Mouse (Mus musculus) liver (tissue): ENCODE results near the gene Rhox7a.
"Not testable (repeated sequence)": the region's sequence is repeated elsewhere in the genome, so short reads cannot be mapped to it uniquely, and the experiment has no call there.

Experiments used
- DNase-seq: peaks from one replicate; pipeline ENCODE4 v3.0.0-alpha.2; 2020; ENCODE audit warnings: mixed read lengths

Rhox7a gene

DNA sequence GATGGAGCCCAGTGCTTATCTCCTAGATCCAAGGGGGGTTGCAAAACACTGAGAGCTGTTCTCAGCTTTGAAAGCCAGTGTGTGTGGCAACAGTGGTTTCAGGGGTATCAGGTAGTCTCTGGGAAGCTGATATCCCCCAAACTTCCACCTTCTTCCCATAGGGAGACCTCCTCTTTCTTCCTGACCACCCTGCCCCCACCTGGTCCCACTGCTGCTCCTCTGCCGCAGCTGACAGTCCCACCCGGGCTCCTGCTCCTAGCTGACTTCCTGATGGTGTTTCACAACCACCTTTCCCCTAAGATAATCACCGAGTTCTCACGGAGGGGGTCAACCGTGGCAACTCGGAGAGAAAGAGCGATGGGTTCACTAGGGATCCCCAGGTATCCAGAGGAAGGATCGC, at the start of gene Rhox7a:
Rhox7a (plus strand) TSS at position 301 of the 400 bp plus-strand sequence.
- not testable (repeated sequence) for DNase-seq

DNA sequence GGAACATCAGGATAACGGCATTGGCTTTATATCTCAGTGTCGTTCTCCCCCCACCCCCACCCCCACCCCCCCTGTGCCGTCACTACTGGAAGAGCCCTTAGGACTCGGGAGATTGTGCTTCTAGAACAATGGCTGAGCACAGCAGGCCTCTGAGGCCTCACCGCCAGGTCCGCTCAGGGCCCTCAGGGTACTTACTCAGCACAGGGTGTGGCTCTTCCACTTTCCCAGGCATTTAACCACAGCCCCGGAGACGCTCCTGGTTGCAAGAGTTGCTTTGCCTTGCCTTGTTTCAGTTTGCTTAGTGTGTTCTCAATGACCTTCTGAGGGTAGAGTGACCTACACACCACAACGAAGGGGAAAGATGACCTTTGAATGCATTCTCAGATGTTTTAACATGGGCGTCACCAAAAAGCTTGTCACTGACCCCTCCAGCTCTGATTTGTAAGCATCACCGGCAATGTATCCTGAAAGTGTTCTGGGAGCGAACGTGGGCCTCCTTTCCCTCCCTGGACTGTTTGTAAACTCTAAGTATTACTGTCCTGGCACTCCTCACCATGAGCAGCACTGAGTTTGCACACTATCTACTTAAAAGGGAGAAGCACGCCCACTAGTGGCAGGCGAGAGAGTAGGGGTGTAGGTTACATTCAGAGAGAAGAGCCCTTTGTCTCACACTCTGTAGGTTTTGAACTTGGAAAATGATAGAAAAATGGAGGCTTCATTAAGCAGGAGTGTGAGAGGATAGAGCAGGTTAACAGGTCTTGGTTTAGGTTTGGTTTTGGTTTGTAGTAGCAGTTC, 24.0 kb upstream of the Rhox7a start:
- no peak for DNase-seq

DNA sequence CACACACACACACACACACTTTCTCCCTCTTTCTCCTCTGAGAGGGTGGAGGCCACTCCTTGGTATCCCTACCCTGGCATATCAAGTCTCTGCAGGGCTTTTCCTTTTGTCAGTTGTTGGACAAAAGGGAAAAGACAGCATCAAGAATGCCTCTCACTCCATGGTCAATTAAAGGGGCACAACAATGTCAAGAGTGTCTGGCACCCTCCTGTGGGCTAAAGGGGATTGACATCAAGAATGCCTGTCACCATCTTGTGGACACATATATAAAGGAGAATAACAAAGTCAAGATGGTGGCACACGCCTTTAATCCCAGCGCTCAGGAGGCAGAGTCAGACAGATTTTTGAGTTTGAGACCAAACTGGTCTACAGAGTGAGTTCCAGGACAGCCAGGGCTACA, 22.1 kb upstream of the Rhox7a start:
- no peak for DNase-seq

DNA sequence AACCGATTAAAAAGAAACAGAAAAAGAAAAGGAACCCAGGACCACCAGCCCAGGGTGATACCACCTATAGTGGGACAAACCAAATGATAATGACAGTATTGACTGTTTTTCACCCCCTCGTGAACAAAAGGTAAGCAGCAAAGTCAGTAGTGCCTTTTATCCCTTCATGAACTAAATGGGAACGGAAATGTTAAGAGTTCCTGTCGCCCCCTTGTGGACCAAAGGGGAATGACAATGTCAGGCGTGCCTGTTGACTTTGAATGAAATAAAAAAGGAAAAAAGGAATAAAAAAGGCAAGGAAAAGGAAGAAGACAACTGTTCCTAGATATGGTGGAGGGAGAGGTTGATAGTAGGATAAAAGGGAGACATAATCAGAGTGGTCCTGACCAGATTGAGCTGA, 20.3 kb upstream of the Rhox7a start:
- peak; percentile 16 for DNase-seq

DNA sequence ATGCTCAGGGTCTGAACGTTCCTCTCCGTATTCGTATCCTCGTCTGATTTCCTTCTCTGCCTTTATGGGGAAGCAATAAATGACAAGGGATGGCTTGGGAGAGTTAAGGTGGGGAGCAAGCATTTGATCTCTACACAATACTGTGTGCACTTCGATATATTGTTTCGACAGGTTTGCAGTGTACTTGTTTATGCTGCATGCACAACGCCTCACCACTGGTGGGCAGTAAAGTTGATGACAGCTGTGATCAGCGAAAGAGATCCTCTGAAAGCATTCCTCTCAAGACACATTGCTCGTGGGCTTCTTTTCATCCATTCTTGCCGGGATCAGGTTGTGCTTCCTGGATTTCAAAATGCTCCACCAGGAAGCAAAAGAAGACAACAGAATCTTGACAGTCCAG, 15.8 kb upstream of the Rhox7a start:
- no peak for DNase-seq

DNA sequence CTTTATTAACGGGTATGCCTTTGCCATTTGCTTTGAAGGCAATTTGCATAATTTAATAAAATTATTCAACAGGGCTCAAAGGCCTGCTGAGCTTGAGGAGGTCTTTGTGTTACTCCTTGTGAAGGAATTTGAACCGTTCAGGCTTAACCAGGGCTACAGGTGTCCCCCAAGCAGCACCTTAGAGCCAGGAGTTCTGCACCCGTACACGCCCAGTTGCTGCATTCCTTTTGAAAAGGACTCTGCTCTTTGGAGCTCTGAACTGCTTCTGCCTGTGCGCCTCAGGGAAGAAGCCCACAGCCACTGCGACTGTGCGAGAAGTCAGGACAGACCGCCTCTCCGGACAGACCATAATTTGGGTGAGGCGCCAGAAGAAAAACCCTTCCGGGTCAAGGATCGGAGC, 4.9 kb upstream of the Rhox7a start, which contains the start of gene Rhox6:
Rhox6 (plus strand) TSS at position 301 of the 400 bp plus-strand sequence.
- not testable (repeated sequence) for DNase-seq

DNA sequence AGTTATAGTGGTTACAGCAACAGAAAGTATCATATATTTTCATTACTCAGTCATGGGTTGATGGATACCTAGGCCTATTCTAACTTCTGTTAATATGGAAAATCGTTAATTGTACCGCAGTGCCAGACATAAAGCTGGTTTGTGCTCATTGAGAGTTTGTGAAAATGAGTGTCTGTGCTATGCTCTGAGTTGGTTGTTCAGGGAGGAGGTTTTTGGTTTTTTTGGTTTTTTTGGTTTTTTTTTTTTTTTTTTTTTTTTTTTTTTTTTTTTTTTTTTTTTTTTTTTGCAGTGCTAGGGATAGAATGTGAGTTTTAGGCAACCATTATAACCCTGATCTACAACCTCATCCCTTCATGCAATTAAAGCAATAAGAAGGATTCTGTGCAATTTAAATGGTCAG, 40.2 kb downstream of the Rhox7a start:
- DNase-seq: no peak

DNA sequence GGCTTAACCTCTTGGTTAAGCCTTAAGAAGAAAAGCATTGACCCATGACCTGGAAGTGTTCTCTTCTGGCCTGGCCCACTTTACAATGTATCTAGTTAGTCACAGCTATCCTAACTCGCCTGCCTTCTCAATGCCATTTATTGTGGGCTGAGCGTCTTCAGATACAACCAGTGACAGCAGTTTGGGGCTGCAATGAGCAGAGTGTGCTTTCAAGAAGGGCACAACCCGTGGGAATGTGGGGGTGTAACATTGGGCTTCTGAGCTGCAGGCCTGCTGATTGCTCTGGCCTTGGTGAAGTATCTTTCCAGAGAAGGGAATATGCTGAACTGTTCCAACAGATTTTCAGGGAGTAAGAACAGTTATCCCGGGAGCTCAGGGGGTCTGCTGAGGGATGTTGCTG, 47.4 kb downstream of the Rhox7a start, which contains the start of gene Rhox8:
Rhox8 (minus strand) TSS at position 101 of the 400 bp plus-strand sequence.
- DNase-seq: no peak
